Mouse (Mus musculus): ENCODE measurements around the gene Myh7b.

The Myh7b gene

DNA sequence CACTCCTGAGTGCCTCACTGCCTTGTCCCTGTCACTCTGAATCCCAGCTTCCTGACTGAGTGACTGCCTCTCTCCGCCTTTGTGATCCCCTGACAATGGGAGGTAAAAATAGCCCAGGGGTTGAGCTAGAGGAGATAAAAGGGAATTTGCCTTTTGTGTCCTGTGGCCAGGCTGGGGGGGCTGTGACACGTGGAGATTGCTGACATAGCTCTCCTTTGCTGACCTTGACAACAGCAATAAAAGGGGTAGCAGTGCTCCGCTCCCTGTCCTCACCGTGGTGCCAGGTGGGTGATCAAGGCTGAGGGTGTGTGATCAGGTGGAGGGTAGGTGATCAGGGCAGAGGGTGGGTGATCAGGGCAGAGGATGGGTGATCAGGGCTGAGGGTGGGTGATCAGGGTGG lies at the start of gene Myh7b:
Gene Myh7b (plus strand): TSS at position 235 of the 400 bp plus-strand sequence.
- no peak for DNase-seq

DNA sequence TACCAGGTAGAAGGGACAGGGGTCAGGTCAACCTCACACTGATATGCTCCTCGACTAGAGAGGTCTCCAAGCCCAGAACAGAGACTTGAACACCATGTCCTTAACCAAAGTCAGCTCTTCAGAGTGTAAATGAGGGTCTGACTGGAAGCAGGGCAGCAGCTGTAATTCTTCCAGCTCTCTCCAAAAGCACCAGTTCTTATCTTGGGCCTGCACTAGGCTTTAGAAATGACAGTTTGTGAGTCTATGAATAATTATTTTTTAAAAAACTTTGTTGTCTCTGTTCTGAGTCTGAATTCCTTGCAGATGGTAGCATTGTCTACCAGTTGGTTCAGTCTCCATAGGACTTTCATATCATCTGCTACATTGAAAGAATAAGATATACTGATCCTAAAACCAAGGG lies 48.8 kb upstream of the Myh7b start:
- DNase-seq, result no peak

DNA sequence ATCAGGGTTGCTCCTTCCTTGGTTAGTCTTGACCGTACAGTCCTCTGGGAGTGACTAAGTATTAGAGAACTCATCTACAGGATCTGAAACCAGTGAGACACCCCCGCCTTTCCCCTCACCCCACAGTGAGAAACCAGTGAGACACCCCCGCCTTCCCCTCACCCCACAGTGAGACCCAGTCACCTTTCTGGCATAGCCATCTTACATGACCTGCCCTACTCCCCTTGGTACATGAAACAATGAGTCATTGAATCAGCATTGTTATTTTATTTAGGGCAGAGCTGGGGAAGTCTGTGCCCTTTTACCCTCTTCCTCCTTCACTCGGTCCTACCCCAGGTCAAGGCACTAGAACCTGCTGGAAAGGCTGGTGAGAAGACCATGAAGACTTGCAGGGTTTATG lies 48.1 kb upstream of the Myh7b start:
- no peak for DNase-seq

DNA sequence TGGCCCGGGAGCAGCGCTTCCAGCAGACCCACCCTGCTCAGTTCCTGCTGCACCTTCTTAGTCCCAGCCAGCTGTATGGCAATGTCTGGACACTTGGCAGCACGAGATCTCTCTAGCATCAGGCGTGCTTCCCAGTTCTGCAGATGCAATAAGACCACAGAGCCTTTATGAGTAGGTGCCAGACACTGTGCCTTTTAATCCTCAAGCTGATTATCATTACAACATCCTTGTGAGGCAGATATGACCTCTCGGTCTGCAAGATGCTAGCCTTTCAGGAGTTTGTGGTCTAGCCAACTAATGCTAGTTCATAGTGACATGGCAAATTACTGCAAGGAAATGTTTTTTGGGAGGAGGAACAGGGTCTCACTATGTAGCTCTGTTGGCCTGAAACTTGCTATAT lies 43.3 kb upstream of the Myh7b start:
- no peak for DNase-seq

DNA sequence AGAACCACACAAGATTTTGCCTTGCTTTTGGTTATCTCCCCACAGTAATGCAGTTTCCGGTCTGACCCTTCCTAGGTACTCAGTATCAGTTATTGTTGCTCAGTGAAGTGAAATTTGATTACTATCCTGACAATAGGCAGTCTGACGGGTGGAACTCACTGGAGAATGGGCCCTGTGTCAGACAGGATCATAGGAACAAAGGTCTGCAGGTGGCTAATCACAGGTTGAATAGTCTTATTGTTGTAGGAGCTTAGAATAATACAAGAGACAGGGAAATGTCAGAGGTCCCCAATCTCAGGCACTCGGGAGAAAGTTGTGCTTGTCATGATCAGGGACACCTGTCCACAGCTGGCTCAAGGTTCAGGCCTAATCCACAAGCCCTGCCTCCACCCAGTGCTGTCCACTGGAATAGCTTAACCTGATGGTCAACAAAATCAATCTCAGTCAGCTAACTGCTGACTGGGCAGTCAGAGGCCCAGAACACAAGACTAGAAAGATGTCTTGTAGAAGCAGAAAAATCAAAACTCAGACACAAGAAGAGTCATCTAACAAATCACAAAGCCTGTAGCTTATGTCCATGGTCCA lies 41.7 kb upstream of the Myh7b start:
- DNase-seq, result no peak

DNA sequence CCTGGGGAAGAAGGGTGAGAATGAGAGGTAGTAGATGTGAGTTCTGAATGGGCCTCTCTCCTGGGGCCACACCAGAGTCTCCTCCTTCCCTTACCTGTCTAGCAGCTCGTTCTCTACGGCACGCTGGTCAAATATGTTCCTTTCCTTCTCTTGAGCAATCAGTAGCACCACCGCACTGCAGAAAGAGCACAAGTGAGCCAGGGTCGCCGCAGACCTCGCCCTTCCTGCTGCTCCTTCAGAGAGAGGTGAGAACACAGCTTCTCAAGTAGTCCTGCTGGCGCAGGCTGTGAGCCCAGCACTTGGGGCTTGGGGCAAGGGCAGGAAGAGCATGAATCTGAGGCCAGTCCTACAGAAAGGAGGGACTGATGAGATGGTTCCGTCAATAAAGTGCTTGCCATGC lies 38.0 kb upstream of the Myh7b start:
- DNase-seq, result no peak

DNA sequence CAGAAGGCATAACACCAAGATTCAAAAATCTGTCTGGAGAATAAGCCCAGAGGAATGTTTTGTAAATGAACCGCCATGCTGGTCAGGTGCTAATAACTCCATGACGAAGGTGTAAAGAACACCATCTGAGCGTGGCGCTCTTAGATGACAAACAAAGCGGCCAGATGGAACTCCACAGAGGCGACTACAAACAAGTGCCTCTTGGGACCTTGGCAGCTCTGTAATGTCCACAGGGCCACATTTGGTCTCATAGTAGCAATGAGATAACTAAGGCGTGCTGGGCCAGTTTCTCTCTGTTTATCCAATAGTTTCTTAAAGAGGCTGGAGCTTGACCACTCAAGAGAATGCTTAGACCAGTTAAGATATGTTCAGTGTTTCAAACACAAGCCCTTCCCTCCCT lies 37.0 kb upstream of the Myh7b start:
- no peak for DNase-seq

DNA sequence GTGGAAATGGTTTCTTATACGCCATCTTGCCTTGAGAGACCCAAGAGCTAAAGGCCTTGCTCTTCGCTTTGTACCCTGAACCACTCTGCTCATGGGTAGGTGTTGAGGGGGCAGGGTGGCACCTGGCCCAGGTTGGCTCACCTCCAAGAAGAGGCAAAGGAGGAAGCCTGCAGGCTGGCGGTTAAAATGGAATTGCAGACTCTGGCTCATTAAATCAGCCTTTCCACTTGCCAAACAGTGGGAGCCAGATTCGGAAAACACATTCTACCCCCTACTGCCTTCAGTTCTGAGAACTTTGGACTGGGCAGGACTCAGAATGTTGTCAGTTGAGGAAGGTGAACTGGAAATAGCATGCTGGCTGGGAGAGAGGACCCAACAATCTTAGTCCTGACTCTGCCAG lies 36.3 kb upstream of the Myh7b start:
- no peak for DNase-seq

DNA sequence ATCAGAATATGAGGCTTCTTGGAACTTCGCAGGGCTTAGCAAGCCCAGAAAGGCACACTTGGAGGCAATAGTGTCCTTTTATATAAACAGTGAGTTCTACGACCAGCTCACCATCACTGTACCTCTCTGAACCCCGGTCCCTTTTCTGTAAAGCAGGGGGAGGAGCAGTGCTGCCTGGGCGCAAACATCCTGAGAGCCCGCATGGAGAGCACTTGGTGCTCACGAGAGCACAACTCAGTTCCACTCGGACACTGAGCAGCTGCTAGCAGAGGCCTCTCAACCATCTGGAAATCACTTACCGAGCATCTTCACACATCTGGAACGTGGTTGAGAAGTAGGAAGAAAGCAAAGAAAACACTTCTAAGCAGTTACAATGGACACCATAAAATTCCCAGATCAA lies 34.4 kb upstream of the Myh7b start:
- DNase-seq, result no peak

DNA sequence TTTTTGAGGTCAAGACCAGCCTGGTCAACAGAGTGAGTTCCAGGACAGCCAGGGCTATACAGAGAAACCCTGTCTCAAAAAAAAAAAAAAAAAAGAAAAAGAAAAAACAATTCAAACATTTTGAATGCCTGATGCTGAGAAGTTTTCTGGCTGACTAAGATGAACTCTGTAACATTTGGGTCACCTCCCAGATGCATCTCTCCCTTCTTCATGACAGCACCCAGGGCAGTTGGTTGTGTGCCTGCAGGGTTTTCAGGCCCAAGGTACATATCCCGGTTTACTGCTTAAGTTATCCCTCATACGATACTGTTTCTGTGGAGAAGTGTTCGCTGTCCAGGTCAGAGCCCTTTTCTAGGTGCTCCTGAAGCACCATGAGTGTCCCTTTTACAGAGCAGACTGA lies 30.7 kb upstream of the Myh7b start:
- no peak for DNase-seq

DNA sequence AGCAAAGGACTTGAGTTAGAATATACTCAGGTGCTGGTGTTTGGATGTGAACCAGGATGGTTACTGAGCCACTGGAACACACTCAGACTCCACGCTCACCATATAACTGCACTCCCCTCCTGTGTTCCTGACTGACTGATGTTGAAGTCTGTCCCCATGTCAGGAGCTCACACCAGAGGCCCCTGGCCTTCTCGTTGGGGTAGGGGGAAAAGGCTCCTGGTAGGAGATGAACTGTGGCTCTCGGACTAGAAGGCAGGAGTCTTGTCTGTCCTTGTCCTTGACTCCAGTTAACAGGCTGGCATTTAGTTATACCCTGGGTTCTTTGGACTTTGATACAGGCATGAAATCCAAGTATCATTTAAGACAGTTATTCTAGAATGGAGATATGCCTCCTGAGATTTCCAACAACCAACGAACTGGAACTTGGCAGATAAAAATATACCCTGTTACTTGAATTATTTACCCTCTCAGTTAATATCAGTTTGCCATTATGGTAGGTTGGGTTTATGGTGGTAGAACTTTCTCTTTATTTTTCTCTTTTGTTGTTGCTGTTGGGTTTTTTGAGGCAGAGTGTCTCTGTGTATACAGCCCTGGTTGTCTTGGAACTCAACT lies 28.5 kb upstream of the Myh7b start:
- DNase-seq, result no peak

DNA sequence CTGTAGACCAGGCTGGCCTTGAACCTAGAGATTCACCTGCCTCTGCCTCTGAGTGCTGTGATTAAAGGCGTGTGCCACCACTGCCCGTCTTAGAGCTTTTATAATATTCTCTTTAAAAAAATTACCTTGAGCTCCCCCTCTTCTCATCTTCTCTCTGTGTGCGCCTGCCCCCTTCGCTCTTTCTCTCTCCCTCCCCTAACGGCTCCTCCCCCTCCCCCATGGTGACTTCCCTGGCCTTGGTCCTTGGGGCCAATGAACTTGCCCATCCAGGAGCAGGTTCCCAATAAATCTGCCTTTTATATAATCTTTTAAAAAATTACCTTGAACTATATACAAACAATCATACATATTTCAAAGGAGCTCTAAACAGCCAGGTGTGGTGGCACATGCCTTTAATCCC lies 28.0 kb upstream of the Myh7b start:
- no peak for DNase-seq

DNA sequence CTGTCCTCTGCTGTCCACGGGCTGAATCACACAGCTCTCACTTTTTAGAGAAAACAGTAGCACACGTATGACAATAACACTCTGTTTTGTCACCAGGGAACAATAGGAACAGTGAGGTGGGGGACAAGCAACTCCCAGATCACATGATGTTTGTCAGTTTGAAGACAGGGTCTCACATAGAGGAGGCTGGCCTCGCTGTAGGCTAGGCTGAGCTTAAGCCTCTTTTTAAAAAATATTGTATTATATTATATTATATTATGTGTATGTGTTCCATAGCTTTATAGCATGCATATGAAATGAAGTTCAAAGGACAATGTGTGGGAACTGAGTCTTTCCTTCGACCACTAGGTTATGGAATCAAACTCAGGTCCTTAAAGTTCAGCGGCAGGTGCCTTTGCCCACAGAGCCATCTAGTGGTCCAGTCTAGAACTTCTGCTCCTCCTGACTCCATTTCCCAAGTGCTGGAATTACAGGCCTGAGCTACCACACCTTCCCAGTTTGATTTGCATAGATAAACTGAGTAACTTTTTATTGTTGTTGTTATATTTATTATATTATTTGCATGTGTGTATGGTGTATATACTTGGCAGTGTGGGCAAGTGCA lies 27.0 kb upstream of the Myh7b start:
- DNase-seq, result peak; percentile 68

DNA sequence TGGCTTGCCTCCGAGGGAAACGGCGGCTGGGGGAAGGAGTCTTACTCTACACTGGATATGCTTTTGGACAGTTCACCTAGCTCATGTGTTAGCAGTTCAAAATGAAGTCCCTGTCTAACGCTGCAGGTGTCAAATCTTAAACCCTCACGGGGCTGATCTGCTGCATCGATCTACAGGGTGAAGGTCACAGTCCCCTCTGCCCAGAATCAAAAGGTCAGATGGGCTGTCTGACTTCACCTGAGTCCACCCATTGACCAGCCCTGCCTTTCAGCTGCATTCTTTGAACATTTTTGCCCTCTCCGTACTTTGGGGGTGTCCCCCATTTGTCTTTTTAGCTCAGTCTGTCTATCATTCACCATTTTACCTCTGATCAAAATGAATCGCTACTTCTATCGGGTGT lies 25.9 kb upstream of the Myh7b start:
- no peak for DNase-seq

DNA sequence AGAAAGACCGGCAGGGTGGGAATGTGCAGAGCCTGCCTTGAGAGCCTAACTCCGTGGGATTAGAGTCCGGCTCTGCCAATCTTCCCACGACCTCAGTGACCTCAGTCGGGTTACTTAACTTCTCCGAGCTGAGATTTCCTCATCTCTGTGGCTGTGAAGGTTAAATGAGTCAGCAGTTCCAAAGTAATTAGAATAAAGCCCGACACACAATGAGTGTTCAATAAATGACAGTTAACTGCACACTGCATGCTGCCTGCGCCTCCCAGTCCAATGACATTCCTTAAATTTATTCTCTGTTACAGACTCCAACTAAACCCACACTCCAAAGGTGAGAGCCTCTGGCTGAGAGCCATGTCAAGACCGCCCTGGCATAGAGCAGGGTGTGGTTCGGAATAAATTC lies 25.5 kb upstream of the Myh7b start:
- DNase-seq, result peak; percentile 10

DNA sequence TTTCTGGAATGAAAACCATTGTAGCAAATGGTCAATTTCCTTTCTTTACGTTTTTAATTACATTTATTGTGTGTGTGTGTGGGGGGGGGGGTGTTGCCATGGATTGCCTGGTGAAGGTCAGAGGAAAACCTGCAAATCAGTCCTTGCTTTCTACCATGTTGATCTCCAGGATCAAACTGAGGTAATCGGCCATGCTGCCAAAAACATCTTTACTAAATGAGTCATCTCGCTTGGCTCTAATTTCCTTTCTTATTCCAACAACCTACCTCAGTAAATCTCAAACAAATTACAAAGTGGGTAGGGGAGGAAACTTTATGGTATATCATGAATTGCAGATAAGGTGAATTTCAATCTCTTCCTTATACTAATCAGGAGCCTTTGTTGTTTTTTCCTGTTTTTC lies 22.9 kb upstream of the Myh7b start:
- no peak for DNase-seq

DNA sequence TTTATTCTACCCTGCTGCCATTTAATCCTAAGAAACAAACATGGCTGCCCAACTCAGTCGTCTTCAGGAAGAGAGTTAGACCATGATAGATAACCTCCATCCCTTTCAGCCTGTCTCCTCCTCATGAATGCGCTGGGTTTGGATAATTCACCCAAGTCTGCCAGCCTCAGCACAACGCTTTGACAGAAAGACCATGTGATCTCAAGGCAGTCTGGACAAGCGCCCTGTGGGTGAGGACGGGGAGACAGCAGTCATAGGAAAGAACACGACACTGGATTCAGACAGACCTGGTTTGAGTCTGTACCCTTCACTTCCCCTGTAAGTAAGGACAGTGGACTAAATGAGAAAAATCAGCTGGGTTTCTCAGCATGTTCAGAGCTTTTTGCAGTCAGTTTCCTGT lies 21.5 kb upstream of the Myh7b start:
- no peak for DNase-seq

DNA sequence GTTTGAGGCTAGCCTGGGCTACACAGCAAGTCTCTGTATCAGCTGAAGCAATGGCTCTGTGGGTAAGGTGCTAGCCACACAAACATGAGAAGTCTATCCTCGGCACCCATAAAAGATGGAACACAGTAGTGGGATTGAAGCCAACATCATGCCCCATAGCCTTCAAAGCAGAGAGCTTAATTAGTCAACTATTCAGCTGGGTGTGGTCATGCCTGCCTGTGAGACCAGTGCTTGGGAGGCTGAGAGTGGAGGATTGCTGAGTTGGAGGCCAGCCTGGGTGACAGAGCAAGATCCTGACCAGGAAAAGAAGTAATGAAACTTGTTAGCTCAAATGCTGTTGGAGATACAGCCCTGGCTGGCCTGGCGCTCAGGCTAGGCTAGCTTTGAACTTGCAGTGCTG lies 20.1 kb upstream of the Myh7b start:
- no peak for DNase-seq

DNA sequence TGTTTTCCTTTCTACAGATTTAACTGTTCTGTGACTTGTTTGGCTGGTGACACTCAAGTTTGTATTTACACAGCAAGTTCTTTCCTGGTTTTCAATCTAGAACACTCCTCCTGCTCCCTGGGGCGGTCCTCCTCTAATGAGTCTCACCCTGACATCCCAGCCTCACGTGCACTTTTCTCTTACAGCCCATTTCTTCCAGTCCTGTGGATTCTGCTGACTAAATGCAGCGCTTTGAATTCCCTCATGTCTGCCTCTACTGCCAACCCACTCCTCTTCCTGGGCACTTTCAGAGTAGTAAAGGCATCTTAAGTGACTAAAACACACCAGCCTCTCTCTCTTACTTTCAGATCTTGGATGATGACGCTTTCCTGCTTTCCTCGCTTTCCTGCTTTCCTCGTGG lies 19.3 kb upstream of the Myh7b start:
- DNase-seq, result peak; percentile 10

DNA sequence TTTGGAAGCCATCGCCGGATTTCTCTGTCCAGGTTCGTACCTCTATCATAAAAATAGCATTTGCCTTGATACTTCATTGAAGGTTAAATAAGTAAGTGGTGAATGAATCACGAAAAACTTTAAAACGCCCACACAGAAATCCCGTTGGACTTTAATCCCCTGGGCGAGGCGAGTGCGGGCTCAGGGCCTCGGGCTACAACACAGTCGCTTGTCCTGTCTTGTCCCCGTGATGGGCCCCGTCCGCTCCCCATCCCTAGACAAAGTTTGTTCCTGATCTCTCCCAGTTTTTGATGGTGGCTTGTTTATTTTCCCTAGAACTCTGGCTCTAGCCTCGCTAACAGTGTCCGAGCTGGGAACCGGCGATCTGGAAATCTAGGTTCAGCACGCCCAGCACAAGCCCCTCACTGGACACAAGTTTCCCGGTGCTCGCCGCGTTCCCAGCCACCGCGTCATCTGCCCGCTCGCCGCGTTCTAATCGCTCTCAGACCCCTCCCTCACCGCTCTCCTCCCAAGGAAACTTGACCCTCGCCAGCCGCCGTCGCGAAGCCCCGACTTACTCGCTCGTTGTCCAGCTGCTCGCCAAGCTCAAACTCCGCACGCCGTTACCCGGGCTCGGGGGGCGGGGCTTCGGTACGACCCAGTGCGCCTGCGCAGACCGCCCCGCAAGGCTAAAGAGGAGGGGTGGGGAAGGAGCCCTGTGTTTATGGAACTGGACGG lies 18.7 kb upstream of the Myh7b start, which contains the start of gene Gss:
Gene Gss (minus strand): TSS at position 674 of the 717 bp plus-strand sequence.
- DNase-seq, result peak; percentile 98

DNA sequence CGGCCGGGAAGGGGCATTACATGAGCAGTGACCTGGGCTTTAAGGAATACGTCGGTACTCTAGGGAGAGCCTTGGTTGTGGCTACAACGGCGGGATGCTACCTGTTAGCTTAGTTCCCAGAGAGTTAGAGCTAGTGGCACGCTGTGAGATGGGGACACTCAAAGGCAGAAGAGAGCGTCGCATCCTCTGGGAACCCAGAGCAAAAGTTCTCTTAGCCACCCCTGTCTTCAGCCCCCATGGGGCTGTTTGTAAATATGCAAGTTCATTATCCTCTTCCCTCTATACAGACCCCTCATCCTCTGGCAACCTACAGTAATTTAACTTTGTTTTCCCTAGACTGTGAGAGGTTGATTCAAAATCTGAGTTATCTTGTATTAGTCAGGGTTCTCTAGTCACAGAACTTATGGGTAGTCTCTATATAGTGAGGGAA lies 18.1 kb upstream of the Myh7b start:
- DNase-seq, result no peak

DNA sequence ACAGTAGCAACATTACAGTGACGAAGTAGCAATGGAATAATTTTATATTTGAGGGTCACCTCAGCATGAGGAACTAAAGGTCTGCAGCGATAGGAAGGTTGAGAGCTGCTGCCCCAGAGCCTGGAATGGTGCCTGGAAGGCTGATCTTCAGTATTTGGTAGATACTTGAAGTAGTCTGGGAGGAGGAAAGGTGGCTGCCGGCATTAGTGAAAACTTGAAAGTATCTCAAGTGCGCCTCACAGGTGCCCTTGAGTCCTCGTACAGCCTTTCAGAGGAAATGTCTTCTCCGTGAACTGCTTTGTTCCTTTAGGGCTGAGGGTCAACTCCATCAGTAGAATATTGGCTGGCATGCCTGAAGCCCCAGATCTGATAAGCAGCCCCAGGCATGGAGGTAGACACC lies 15.5 kb upstream of the Myh7b start:
- DNase-seq, result no peak

DNA sequence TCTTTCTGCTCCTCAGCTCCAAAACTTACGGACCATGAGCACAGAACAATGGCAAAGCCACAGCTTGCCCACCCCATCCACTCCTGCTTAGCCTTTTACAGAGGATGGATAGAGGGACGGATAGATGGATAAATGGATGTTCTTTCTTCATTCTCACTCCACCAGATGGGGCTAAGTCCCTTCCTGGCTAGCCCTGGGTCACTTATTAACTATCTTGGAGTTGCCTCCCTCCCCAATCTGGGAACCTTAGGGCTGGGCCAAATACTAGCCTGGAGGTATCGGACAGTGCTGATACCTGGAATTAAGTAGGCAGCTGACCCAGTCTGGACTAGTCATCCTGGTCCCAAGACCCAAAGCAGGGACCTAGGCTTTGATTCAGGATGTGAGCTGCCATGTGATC lies 7.3 kb upstream of the Myh7b start:
- no peak for DNase-seq

DNA sequence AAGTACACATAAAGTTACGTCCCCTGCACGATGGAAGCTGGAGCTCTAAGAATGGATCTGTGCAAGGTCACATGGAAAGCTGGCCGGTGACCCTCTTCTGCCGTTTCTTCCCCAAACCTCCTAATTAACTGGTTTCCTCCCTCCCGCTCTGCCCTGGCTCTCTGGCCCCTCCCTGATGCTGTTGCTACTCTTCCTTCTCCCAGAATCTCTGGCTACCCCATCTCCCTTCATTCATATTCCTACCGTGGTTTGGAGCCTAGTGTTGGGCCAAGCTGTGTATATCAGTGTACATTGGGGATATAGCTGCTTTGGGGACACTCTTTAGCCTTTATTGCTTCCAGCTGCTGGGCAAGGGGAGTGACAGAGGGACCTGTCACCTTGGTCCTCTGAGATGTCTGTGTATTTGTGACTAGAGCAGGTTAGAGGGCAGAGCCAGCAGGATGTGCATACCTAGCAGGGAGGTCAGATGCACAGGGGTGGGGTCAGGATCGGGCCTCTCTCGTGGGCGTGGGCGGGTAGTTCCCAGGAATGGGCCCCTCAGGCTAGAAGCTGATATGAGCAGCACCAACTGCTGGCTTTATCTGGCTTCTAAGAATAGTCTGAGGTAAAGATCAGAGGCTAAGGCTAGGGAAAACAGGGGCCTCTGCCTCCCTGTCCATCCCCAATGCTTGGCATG lies 6.3 kb upstream of the Myh7b start:
- DNase-seq, result no peak
